Mouse (Mus musculus) adrenal gland, adult 2 months (tissue): ENCODE results near the gene Lin7b. TPM values are rescaled to one million over a fixed set of nuclear protein-coding genes. Genes with fewer than 3 reads are reported as not detected.

Source experiments
- DNase-seq: peaks from one replicate; pipeline ENCODE4 v3.0.0; 2021
- polyA plus RNA-seq: library from polyadenylated mRNA; depleted of rRNA; stranded (reverse); fragments of >200 nt; gene quantifications from 2 replicates; pipeline ENCODE4 v1.2.3, GENCODE M21; 2012
- total RNA-seq, 2 experiments: library from RNA; stranded (reverse); gene quantifications; 2 replicates each; pipeline ENCODE4 v1.2.3; 2021

Lin7b gene
- total and polyA plus RNA-seq, 3 experiments = 2.4 to 5.7 (median 3.8) TPM

DNA sequence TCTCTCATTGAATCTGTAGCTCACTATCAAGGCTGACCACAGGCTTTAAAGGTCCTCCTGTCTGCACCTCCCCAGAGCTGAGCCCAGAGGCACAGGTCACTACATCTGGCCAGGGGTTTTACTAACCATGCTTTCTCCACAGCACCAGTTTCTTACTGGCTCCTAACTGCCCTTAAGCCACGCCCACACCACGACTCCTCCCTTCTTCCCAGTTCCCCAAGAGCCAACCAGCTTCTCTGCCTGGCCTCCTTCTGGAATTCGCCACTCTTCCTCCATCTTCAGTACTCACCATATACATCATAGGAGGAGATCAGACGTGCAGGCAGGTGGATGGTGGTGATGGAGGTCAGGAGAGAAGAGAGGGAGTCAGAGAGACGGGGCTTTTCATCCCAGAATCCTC lies 17.3 kb downstream of the Lin7b start:
- no peak for DNase-seq

DNA sequence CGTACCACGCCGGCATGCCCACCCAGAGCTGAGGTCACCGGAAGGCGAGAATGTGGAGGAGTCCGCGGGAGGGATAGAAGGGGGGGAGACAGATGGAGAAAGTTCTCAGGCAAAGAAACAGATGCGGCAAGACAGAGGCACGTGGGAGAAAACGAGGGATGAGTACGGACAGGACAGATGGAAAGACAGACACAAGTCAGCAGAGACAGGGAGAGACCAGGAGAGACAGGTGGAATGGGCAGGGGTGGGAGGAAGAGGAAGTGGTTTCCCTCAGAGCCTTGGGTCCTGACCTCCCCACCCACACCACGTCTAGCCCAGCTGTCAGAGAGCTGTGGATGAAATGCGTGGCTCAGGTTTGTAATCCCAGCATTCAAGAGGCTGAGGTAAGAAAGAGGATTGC lies 23.5 kb downstream of the Lin7b start:
- DNase-seq = no peak

DNA sequence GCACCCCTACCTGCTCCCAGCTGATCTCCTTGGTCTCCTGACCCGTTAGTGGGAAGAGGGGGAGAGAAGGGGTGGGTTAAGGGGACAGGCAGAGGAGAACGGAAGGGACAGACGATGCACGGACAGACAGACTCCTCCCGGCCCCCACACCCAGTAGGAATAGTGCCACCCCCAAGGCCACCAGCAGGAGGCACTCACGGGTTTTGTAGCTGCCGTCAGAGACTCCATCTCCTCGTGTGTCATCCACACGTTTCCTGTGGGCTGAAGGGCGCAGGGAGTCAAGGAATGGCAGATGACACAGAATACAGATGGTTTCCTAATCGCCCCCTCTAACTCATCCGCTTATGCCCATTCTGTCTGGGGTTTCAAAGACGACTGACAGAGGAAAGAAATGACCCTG lies 26.8 kb downstream of the Lin7b start:
- DNase-seq = no peak

DNA sequence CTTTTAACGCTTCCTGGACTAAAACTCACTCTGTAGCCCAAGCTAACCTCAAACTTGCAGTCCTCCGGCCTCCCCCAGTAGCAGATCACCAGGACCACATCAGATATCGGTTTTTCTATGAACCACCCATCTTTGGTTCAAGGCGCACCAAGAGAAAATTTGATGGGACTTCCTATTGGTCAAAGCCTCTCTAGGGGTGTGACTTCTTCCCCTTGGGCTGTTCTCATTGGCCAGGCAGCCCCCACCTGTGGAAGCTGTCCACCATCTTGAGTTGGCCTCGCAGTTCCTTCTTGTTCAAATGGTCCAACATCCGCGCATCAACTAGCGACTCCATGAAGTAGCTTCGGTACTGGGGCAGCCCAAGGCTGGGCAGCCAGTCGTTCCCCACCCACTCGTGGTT lies 28.3 kb downstream of the Lin7b start:
- DNase-seq = no peak

DNA sequence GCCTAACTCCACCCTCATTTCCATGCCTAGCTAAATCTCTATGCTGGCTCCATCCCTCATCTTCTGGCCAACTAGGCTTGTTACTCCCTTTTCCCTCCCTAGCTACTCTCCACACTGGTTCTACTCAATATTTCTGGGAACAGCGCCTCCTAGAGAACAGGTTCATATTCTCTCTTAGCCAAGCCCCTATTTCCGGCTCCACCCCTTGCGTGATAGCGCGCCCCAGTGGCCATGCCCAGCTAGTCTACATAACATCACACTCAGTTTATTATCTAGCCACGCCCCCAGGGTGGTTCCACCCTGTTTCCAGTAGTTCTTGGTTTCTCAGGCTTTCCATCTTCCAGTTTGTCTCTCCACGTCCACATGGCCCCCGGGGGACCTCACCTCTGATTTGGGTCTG lies 29.1 kb downstream of the Lin7b start:
- peak; percentile 66 for DNase-seq

DNA sequence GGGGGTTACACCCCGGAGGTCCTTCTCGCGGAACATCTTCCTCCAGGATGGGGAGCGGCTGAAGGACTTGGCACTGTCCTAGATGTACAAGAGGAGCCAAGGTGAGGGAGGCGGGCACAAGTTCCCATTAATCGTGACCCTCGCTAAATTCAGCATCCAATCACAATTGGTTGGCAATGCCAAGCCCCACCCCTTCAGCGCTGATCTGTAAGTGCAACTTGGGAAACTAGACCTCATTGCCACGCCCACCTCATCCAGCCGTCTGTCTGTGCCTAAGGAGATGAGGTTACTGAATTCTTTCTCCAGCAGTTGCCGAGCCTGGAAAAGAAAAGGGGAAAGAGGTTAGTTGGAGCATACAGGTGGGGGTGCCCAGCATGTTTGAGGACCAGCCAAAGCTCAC lies 29.7 kb downstream of the Lin7b start:
- peak; percentile 58 for DNase-seq

DNA sequence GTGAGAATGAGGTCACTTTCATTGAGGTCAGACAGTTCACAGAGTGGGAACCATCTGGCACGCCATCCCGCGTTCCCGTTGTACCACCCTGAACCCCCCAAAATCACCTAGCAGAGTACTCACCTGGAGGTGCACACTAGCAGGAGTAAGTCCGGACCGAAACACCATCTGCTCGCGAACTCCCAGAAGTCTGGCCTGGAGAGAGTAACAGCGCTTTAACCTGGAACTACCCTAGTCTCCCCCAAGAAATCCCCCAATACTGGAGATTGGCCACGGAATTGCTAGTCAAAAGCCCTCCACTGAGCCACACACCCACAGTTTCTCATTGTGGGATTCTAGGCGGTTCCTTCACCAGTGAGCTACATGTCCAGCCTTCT lies 30.3 kb downstream of the Lin7b start:
- no peak for DNase-seq

DNA sequence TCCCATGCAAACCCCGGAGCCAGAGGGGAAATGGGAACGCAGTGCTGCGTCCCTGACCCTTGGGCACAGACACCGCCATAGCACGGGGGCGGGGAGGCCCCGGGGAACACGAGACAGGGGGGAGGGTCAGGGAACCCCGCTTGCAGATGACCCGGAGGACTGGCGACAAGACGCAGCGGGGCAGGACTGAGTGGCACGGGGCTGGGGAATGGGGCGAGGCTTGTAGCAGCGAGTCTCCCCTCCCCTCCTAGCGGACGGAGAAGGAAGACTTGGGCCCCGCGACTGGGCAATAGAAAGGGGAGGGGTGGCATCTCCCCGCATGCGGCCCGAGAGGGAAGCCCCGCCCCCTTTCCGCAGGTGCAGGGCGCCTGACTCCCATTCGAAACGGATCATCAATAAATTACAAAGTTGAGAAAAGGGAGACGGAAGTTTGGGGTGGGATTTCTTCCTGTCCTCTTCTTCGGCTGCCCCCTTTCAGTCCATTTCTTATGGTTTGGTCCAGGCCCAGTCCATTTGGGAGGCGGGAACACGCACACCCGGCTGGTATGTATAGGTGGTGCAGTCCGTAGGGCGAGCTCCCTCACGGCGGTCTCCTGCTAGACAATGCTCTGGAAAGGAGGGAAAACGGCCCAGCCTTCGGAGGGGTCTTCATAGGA lies 30.8 kb downstream of the Lin7b start:
- peak; percentile 75 for DNase-seq

DNA sequence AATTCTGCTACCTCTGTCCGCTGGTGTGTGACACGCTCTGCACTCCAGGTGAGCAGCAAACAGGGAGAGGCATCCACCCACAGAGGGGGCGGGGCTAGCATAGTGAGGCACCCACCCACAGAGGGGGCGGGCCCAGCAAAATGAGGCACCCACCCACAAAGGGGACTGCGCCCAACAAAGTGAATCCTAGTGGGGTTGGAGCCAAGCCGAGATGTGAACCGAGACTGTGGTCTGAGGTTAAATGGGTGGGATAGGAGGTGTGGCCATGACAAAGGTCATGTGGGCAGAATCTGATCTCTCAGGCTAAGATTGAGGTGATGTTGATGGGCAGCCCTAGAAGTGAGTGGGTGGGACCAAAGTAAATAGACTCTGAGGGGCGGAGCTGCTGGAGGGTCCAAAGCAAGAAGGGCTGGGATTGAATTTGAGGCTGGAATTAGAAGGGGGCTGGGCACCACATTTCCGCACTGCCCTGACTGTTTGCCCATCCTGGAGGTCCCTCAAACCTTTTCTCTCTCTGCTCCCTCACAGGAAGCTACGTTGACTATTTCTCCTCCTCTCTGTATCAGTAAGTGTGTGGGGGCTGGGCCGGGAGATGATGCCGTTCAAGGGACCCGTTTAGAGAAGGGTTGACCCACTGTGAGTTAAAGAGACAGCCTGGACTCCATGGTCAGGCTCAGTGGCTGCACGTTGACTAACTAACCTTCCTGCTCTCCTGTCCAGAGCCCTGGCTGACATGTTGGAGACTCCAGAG lies 32.0 kb downstream of the Lin7b start:
- no peak for DNase-seq

DNA sequence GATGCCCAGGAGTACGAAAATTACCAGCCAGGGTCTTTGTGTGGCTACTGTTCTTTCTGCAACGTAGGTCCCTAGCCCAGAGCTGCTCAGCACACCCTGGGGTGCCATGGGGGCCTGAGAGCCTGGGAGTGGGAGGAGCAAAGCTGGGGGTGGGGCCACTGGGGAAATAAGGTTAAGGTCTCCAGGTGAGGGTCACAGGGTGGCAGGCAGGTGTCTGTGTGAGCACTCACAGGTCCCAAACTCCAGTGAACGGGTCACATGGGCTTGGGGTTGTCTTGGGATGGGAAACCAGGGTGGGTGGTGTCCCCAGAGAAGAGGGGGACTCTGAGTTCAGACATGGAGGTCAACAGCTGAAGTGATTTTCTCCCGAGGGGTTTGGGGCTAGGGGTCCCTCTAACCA lies 32.9 kb downstream of the Lin7b start:
- DNase-seq = no peak

DNA sequence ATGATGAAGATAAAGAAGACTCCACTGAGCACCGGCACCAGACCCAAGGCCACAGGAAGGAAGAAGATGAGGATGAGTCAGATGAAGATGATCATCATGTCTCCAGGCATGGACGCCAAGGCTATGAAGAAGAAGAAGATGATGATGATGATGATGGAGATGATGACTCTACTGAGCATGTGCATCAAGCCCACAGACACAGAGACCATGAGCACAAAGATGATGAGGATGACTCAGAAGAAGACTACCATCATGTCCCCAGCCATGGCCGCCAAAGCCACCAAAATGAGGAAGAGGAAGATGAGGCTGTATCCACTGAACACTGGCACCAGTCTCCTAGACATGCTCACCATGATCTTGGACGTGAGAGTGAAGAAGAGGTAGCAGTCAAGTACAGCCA lies 34.1 kb downstream of the Lin7b start:
- DNase-seq = no peak

DNA sequence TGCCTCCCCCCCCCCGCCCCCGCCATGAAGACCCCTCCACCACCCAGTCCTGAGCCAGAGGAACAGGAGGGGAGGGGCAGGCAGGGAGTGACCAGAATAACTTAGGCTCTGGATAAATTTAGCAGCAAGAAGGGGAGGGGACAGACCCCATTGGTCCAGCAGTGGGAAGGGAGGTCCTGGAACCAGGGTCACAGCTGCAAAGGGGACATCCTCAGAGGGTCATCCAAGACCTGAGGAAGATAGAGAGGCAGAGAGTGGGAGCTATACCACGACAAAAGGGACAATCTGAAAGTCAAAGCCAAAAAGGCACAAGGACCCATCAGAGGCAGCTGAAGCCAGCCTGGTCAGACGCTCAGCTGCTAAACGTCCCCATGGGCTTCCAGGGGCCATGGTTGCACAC lies 35.3 kb downstream of the Lin7b start, which contains the start of gene Hrc:
Hrc (plus strand) TSS at position 235 of the 400 bp plus-strand sequence.
- no peak for DNase-seq

DNA sequence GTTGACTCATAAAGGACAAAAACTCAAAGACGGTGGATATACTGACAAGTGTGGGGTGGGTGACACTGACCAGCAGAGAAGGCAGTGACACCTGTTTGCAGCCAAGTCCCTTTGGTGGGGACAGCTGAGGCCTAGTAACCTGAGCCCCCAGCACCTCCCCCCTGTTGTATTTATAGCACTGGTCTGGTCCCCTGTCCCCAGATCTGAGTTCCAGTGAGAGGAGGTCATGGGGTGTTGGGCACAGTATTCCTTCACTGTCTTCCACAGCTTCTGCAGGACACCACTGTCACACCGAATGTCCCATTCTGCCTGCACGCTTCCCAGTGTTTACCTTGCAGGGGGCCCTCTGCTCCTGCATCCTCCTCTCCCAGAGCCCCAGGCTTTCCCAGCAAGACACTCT lies 35.8 kb downstream of the Lin7b start:
- DNase-seq = no peak

DNA sequence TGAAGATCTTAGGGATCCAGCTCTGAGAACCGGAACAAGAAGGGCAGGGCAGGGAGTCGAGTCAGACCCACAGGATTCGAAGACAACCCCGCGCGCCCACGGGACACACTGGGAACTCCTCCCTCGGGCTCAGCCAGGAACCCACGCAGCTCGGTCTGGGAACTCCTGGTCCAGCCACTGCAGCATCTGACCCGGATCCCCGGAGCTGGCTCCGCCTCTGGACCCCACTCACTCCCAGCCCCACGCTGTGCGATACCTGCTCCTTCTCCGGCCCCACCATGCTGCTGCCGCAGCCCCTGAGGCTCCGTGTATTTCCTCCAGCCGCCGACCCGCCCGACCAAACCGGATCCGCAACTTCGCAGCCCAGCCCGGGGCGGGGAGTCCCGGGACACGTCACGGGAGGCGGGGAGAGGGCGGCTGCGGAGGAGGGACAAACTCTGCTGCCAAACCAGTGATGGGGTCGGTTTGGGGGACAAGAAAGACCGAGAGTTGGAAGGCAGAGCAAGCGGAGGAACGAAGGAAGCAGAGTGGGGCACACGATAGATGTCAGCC lies 36.9 kb downstream of the Lin7b start, which contains the start of gene Trpm4:
Trpm4 (minus strand) TSS at position 350 of the 552 bp plus-strand sequence.
- DNase-seq = peak; percentile 89

DNA sequence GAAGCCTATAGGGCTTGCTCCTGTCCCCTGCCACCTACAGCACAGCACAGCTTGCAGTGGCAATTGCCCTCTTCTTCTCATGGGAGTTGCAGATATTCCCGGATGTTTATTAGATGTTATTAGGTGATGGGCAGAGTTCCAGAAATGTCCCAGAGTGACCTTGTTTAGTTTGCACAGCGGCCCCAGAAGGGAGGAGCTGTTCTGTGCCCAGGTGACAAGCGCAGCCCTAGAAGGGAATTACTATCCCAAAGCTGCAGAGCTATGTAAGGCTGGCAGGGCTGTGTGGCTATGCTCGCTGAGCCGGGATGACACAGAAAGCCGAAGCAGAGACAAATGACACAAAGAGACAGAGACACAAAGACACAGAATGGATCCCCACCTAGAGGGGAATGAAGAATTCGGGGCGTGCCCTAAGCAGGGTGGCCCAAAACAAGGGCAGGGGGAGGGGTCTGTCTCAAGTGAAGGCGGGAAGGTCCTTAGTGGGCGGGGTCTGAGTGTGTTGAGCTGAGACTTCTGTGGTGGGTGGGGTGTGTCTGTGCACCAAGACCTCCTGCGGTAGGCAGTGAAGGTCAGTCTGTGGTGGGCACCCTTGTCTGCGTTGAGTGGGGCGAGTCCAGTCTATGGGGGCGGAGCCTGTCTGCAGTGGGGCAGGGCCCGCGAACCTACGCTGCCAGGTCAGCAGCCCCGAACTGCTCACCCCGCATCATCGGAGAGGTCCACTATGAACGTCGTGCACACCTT lies 37.5 kb downstream of the Lin7b start:
- DNase-seq = peak; percentile 58

DNA sequence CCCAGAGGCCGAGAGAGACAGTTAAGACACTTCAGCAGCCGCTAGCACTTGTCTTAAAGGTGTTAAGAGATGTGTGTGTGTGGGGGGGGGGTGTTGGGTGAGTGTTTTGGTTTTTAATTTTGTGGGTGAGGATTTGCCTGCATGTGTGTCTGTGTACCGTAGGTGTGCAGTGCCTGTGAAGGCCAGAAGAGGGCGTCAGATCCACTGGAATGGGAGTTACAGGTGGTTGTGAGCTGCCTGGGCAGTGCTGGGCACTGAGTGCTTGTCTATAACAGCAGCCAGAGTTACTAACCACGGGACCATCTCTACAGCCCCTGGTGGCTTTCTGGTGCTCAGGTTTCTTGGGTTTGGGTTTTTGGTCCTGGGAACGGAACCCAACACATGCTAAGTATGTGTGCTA lies 38.9 kb downstream of the Lin7b start:
- no peak for DNase-seq

DNA sequence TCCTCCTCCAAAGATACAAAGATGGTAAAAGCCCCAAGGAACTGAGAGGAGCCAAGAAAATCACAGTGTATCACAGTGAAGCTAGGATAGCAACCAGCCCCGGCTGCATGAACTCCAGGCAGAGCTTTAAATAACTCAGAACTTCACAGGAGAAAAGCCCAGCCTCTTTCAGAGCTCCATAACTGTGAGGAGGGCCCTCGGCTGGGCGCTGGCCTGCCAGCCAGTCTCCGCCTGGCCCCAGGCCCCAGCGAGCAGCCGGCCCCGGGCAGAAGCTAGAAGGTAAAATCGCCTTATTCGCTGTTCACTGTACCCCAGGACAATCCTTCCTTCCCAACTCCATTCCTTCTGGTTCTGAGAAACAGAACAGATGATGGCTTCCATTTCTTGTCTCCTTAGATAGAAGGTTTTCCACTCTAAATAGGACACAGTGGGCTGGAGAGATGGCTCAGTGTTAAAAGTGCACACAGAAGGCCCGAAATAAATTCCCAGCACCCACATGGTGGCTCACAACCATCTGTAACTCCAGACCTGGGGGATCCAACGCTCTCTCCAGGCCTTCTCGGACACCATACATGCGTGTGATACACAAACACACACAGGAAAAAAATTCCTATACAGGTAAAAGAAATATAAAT lies 41.4 kb downstream of the Lin7b start:
- no peak for DNase-seq

DNA sequence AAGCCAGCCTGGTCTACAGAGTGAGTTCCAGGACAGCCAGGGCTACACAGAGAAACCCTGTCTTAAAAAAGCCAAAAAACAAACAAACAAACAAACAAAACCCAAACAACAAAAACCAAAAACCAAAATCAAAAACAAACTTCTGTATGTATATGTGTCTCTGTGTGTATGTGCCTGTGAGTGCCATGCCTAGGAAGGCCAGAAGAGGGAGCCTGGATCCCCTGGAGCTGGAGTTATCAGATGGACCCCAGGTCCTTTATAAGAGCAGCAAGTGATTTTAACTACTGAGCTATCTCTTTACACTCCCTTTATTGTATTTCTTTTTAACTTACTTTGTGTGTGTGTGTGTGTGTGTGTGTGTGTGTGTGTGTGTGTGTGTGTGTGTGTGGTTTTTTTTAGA lies 44.6 kb downstream of the Lin7b start:
- DNase-seq = no peak

DNA sequence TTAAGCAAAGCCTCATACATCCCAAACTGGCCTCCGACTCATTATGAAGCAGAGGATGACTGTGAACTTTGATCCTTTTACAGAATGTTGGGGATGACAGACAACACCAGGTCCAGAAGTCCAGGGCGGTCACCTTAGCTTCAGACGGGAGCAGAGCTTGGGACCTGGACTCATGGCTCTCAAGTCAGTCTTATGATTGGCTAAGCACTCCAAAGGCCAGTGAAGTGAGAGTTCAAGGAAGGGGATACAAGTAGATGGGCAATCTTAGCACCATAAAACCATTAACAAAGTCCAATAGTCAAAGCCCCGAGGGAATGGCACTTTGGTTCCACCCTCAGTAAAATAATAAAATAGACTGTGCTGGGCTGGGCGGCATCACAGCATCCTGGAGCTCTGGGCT lies 47.3 kb downstream of the Lin7b start:
- DNase-seq = no peak

DNA sequence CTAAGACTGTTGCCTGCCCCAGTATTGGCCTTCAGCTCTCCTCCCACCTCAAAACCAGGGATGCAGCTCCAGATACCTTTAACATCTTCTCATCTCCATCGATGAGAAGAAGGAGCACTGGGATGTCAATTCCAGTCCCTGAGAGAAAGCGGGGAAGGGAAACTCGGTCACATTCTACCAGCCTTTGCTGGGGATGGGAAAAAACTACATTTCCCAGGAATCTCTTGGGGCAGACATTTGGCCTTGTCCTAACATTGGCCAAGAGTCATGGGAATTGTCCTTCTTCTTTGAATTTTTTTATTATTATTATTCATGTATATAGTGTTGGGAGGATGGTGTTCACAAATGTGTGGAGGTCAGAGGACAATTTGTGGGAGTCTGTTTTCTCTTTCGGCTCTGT lies 48.1 kb downstream of the Lin7b start:
- no peak for DNase-seq
